Mouse (Mus musculus) mouse trophoblast stem cell (cell line): ENCODE measurements around the gene Tma7.

Experiments used
- in situ Hi-C, 2 experiments: fragments of 300-500 bp; cut with MseI, MboI; formaldehyde crosslinking; loops; 2 replicates in 1 of 2; 3 replicates in 1 of 2; pipeline ENCODE4 v1.15.1; 2025

The Tma7 gene

GRCm38 (mm10) chr9:109068095-109068735, 14.2 kb downstream of the Tma7 start:
- in situ Hi-C loops, result no loop called here

GRCm38 (mm10) chr9:109060898-109061295, 21.5 kb downstream of the Tma7 start:
- in situ Hi-C loops, result no loop called here

- in situ Hi-C loops, result no loop called here
Measured at GRCm38 (mm10) chr9:109060184-109060897, 22.0 kb downstream of the Tma7 start.

- in situ Hi-C loops, result loop anchor here (5.0 to 10.0 kb wide), 2 partner anchors 55 to 57 kb away; no protein-coding TSS in a partner anchor
Measured at GRCm38 (mm10) chr9:109059136-109059903, 23.1 kb downstream of the Tma7 start, which contains the start of gene Trex1. Gene Trex1, minus strand, starts transcription at chr9:109059734.

GRCm38 (mm10) chr9:109058006-109058765, 24.2 kb downstream of the Tma7 start:
- in situ Hi-C loops, result loop anchor here (5.0 to 10.0 kb wide), 2 partner anchors 53 to 56 kb away; no protein-coding TSS in a partner anchor

GRCm38 (mm10) chr9:109057543-109057942, 24.8 kb downstream of the Tma7 start:
- in situ Hi-C loops, result loop anchor here (5.0 to 10.0 kb wide), 2 partner anchors 53 to 55 kb away; no protein-coding TSS in a partner anchor

GRCm38 (mm10) chr9:109056916-109057315, 25.5 kb downstream of the Tma7 start:
- in situ Hi-C loops, result loop anchor here (5.0 to 10.0 kb wide), 2 partner anchors 52 to 55 kb away; no protein-coding TSS in a partner anchor

- in situ Hi-C loops, result loop anchor here (5.0 to 10.0 kb wide), 2 partner anchors 51 to 54 kb away; no protein-coding TSS in a partner anchor
Measured at GRCm38 (mm10) chr9:109056081-109056690, 26.2 kb downstream of the Tma7 start.

- in situ Hi-C loops, result loop anchor here (5.0 to 10.0 kb wide), 2 partner anchors 51 to 53 kb away; no protein-coding TSS in a partner anchor
Measured at GRCm38 (mm10) chr9:109055271-109056030, 26.9 kb downstream of the Tma7 start.

GRCm38 (mm10) chr9:109054712-109055111, 27.7 kb downstream of the Tma7 start:
- in situ Hi-C loops, result loop anchor here (5.0 to 10.0 kb wide), 2 partner anchors 50 to 52 kb away; no protein-coding TSS in a partner anchor

GRCm38 (mm10) chr9:109053851-109054250, 28.5 kb downstream of the Tma7 start:
- in situ Hi-C loops, result loop anchor here in 1 of 2 experiments (10.0 kb wide), 1 partner anchor 49 kb away; no protein-coding TSS in a partner anchor

- in situ Hi-C loops, result loop anchor here in 1 of 2 experiments (10.0 kb wide), 1 partner anchor 49 kb away; no protein-coding TSS in a partner anchor
Measured at GRCm38 (mm10) chr9:109053366-109053765, 29.0 kb downstream of the Tma7 start.

GRCm38 (mm10) chr9:109052490-109053260, 29.7 kb downstream of the Tma7 start:
- in situ Hi-C loops, result loop anchor here in 1 of 2 experiments (10.0 kb wide), 1 partner anchor 48 kb away; no protein-coding TSS in a partner anchor

GRCm38 (mm10) chr9:109051651-109052489, 30.5 kb downstream of the Tma7 start:
- in situ Hi-C loops, result loop anchor here in 1 of 2 experiments (10.0 kb wide), 1 partner anchor 47 kb away; no protein-coding TSS in a partner anchor

GRCm38 (mm10) chr9:109051011-109051501, 31.3 kb downstream of the Tma7 start:
- in situ Hi-C loops, result loop anchor here in 1 of 2 experiments (10.0 kb wide), 1 partner anchor 46 kb away; no protein-coding TSS in a partner anchor

GRCm38 (mm10) chr9:109050674-109050997, 31.8 kb downstream of the Tma7 start:
- in situ Hi-C loops, result loop anchor here in 1 of 2 experiments (10.0 kb wide), 1 partner anchor 46 kb away; no protein-coding TSS in a partner anchor

- in situ Hi-C loops, result loop anchor here in 1 of 2 experiments (10.0 kb wide), 1 partner anchor 45 kb away; no protein-coding TSS in a partner anchor
Measured at GRCm38 (mm10) chr9:109049996-109050673, 32.3 kb downstream of the Tma7 start.
